Mouse (Mus musculus) lung, postnatal 10 days (tissue): ENCODE measurements around the gene Cnot11.
"Not testable (repeated sequence)": the region's sequence is repeated elsewhere in the genome, so short reads cannot be mapped to it uniquely, and the experiment has no call there.

ENCODE experiments used
- DNase-seq: peaks from one replicate; pipeline ENCODE4 v3.0.0; 2021

Gene Cnot11

DNA sequence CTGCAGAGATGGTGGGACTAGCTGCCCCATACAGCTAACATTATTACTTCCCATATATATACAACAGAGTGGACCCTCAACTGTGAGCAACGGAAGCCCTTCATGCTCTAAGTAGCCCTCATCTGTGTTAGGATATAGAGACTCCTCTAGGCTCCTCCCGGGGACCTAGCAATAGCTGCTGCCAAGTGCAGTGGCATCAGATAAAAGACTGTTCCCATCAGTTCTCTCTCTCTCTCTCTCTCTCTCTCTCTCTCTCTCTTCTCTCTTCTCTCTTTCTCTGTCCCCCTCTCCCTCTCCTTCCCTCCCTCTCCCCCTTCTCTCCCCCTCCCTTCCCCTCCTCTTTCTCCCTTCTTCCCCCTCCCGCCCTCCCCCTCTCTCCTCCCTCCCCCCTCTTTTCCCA lies 46.4 kb downstream of the Cnot11 start:
- DNase-seq: no peak

GRCm38 (mm10) chr1:39583173-39583572 lies 48.4 kb downstream of the Cnot11 start:
- no peak for DNase-seq

DNA sequence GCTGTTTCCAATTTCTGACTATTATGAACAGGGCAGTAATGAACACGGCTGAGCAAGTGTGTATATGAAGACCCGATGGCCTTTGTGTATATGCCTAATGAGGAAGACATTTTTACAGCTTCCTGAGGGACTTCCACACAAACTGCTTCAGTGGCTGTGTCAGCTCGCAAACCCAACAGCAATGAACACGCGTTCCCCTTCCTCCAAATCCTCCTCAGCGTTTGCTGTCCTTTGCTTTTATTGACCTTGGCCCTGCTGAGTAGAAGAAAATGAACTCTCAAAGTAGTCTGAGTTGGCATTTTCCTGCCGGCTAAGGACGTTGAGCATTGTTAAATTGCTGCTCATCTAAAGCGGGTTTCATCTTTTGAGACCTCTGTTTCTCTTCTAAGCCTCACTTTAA lies 50.6 kb downstream of the Cnot11 start:
- DNase-seq: no peak

DNA sequence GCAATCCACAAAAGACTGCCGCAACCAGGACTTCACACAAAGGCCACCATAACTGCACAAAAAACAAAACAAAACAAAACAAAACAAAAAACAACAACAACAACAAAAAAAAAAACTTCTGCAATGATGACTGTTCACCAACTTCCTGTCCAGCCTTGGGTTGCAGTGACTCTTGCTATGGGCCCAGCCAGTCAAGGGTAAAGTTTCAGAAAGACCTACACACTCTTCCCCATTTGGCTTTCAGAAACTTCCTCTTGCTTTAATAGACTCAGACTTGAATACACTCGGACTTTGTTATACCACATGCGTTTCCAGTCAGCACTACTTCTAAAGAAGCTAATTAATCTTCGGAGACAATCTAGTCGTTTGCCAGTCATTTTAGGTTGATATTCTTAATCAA lies 55.4 kb downstream of the Cnot11 start:
- no peak for DNase-seq

- DNase-seq: not testable (repeated sequence)
Measured at GRCm38 (mm10) chr1:39591557-39591956, 56.8 kb downstream of the Cnot11 start.

GRCm38 (mm10) chr1:39592090-39592489 lies 57.3 kb downstream of the Cnot11 start:
- no peak for DNase-seq

- no peak for DNase-seq
Measured at GRCm38 (mm10) chr1:39593836-39594235, 59.0 kb downstream of the Cnot11 start.
